Mouse (Mus musculus): ENCODE measurements around the gene Fxr1.

- TF ChIP-seq CTCF (IDR thresholded peaks at IDR 0.05; ENCODE audit: low read depth) (no peak), EP300 (optimal IDR thresholded peaks at IDR 0.05) (no peak)
Observed at GRCm38 (mm10) chr3:34111941-34112685, 92.4 kb downstream of the Fxr1 start.
